Mouse (Mus musculus) spleen, postnatal 10 days (tissue): ENCODE data around the gene Dusp10.

Experiments used
- DNase-seq, 2 experiments: peaks; one replicate each; pipeline ENCODE4 v3.0.0; 2021 to 2022; ENCODE audit warnings: low spot score in 2 of 2

The Dusp10 gene

GRCm38 (mm10) chr1:184013106-184013505 is at the start of gene Dusp10:
Gene Dusp10, plus strand, starts transcription at chr1:184013302.
- no peak for DNase-seq

DNA sequence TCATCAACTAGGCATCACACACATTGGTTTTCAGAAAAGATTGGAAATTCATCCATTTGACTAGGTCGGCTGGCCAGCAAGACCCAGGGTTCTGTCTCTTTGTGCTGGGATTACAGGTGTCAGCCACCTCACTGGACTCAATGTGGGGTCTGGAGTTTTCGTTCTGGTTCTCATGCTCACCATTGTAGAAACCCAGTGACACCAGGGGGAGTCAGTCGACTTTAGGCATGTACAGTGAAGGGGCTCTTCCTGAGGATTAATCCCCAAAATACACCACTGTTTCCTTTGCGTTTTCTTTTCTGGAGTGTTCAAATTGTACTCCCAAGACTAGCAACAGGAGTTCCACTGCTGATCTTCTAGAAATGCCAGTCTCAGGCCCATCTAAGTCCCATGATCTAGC is 47.8 kb upstream of the Dusp10 start:
- no peak for DNase-seq

- DNase-seq = no peak
Observed at GRCm38 (mm10) chr1:183969265-183969664, 43.8 kb upstream of the Dusp10 start.

DNA sequence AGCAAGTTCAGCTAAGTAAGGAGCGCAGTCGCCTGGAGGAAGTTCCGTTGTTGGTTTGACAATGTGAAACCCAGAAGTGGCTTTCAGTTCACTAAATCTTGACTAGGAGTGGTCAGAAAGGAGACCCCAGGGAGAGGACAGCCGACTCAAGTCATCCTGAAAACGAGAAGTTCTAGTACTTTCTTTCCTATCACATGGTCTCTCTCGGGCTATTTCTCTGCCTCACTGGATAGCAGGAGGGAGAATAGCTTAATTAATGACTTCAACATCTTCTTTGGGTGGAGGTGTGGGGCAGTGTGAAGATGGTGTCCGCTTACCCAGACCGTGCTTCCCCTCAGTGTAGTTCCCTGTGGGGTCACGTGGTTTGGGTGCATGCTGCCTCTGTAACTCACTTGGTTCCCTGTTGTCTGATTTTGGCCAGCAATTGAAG is 33.3 kb upstream of the Dusp10 start:
- DNase-seq = peak; percentile 19 to 58

DNA sequence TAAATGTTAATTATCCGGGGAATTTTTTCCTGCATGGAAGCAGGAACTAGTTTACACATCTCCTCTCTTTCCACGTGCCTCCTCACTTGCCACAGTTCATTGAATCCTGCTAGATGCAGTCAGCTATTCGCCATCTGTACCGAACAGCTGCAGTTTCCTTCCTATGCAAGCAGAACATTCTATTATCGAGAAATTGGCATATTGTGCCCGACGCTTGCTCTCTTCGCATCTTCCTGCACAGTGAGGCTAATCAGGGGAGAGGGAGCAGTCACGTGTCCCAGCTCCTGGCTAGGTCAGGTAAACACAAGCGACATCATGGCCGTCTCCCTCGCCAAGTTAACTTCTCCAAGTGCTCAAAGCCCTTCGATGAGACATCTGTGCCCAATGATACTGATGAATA is 31.0 kb upstream of the Dusp10 start:
- DNase-seq = peak in 1 of 2 experiments; percentile 26

DNA sequence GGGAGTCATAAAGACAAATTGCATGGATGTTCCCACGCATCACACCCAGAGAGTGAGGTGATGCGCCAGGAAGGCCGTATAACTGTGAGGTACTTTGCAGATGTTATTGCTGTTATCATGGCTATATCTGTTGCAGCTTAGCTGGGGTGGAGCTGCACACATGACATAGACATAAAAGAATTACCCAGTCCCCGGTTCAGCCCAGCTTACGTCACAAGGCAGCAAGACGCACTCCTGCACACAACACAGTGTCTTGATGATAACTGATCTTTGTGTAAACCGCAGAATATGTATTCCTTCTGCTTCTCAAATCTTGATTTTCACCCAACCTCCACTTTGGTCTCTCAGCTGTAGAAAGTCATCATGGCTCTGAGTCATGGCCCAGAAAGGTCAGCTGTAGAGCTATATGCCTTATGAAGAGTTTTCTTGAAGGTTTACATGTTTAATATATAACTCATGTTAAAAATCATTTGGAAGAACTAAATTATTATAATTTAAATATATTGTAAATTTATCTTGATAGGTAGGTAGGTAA is 25.3 kb upstream of the Dusp10 start:
- no peak for DNase-seq

- DNase-seq = no peak
Observed at GRCm38 (mm10) chr1:183991921-183992320, 21.2 kb upstream of the Dusp10 start.

DNA sequence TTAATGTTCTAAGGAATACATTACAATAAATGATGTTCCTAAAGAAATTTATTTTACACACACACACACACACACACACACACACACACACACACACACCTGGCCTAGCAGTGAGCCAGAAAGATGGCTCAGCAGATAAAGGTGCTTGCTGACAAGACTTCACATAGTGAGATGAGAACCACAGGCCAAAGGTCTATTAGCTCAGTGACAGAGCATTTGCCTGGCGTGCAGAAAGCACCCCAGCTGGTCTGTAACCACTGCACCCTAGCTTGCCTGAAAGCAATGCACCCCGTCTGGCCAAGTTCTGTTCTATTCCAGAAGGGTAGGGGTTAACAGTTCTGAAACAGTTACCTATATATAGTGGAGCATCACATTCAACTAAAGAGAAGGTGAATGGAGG is 15.9 kb upstream of the Dusp10 start:
- DNase-seq = no peak

DNA sequence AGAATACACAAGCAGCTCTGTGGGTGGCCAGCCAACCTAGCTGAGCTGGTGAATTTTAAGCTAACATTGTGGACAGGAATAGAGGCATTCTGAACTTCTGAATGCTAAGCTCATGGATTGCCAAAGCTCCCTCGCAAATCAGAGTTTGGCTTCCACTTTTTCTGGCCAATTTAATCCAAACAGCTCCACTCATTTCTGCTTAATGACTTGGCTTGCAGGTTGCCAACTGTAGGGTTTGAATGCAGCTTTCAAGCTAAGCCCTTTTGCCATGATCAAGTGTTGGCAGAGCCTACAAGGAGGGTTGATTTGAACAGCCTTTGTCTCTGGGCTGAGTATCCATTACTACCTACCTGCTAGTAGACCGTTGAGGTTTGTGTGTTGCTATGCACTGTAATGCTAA is 10.6 kb upstream of the Dusp10 start:
- DNase-seq = no peak

DNA sequence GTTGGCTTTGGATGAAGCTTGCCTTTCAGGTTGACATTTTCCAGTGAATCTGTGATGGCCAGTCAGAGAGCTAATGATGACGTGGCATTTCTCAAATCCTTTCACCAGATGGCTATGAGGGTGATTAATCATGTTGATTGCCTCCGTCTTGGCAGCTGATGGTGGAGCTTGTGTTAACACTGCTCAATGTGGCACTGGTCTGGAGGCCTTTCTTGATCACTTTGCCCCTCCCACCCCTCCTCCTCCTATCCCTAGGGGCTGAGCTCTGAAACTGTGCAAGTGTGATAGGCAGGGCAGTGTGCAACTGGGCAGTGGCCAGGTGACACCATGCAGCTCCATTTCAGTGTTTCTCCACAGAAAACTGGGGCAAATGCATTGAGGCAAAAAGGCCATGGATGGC is 8.8 kb upstream of the Dusp10 start:
- no peak for DNase-seq

DNA sequence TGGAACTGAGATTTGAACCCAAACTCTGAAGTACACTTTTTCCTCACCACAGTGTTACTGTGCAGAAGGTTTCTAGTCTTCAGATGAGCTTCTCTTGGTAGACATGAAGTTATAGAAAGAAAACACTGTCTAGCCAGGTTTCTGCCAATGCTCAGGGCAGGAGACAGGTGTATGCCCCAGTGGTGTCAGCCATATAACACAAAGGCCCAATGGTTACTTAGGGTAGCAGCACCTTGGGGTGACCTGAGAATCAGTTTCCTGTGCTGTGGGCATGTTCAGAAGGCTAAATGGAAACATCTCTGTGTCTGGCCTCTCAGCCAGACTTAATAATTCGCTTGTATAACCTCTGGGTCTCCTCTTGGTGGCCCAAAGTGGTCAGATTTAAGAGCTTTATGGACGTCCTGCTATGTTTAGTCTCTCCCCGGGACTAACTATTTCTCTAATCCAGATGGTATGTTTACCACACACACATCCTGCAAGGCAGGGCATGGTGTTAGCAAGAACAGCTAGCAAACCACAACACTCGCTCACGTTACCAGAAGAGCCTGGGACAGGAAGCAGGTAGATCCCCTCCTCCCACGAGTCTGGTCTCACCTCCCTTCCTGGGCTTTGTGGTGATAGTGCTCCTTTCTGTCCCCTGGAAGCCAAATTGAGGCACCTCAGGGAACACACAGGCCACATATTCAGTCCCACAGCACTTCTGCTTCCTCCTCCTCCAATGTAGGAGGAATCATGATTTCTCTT is 7.6 kb upstream of the Dusp10 start:
- DNase-seq = peak in 1 of 2 experiments; percentile 37

DNA sequence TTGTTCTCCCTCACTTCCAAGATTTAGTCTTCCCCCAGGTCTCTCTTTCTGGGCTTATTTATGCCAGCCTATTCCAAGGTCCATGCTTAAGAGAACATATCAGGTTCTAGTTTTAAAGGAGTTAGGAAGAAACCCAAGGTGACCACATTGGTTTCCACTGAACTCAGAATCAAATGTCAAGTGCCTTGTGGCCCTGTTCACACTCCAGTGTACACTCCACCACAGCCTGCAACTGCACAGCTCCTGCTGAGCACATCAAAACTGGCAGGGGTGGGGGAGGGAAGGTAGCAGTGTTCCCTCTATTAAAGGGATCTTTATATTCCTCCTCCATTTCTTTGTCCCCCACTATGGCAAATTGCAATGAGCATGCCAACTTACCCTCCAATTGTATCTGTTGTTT is 7.0 kb upstream of the Dusp10 start:
- no peak for DNase-seq

GRCm38 (mm10) chr1:184011311-184011710 is 1.8 kb upstream of the Dusp10 start:
- DNase-seq = no peak

DNA sequence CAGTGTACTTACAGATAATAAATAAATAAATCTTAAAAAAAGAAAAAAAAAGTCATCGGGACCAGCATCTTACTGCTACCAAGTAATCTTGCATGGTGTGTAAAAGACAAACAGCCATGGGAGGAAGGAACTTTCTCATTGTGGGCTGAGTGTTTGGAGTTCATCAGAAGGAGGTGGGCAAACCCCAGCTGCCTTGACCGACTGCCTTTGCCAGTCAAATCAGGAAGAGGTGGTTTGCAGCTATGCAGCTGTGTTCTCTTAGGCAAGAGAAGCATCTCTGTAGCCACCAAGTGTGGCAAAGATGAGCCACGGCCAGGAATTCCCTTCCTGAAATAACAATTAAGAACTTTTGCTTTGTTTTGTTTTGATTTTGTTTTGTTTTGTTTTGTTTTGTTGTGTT is 989 bp downstream of the Dusp10 start:
- no peak for DNase-seq

DNA sequence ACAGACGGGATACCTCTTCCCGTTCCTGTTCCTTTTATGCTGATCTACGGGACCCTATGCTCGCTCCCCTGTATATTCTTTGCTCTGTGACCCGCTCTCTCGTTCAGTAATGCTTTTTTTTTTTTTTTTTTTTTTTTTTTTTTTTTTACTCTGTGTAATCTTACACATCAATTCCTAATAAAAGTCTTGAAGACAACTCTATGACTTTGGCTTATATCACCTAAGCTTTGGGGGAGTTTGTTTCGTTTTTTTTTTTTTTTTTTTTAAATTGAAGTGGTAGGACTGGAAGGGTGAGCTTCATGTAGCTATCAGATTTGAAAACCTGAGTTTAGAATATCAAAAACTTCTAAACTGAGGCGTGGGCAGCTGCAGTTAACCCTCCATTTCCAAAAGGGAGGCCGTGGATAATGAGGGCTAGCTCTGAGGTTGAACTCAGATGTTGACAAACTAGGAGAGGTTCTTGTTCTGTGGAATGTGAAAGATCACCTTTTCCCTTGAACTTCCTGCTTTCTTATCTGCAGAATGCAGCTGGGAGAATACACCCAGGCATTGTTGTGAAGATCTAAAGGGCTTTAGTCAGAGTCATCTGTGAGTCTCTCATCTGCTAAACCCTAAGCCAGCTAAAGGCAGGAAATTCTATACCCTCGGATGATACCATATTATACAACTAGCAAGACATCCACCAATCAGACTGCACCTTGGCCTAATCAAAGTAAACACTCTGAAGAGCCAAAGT is 3.1 kb downstream of the Dusp10 start:
- no peak for DNase-seq

- no peak for DNase-seq
Observed at GRCm38 (mm10) chr1:184017606-184018005, 4.5 kb downstream of the Dusp10 start.

DNA sequence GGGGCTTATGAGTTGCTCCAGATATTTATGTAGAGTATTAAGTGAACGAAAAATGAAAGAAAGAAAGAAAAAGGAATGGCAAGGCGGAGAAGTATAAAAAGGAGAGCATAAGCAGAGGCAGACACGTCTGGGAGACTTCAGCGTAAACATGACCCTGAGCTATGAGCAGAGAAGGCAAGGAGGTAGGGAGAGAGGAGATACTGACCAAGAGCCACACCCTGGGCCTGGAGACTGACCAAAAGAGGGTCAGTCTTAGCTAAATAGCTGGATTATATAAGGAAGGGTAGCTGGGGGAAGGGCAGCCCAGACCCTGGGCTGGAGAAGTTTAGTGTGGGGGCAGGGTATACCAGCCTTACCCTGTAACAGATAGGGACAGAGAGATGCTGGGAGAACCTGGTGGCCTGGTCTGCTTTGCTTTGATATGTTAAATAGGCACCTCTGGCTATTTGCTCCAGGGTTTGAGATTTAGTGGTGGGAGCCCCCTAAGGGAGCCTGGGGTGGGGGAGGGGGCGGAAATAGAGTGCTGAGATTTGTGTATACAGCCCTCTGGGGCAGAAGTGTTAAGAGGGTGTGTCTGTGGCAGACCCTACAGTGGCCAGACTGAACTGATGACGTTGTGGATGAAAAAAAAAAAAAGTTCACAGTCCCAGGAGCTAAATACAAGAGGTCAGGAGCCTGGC is 6.1 kb downstream of the Dusp10 start:
- no peak for DNase-seq

DNA sequence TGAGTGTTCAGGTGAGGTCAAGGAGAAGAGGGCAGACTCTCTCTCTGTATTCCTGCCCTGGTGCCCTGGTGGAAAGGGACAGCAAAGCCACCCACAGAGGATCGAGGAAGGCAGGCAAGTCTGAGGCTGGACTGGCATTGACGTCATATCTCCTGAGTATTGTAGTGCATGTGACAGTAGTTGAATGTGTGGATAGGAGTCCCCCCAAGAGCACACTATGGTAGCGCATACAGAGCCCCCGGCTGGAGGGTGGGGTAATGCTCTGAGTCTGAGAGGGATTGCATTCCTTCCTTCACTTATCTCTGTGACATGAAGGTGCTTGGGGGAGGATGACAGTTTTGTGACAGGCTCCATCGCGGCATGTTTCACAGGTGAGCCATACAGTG is 6.6 kb downstream of the Dusp10 start:
- DNase-seq = no peak

- no peak for DNase-seq
Observed at GRCm38 (mm10) chr1:184023971-184024370, 10.9 kb downstream of the Dusp10 start.

GRCm38 (mm10) chr1:184024631-184025030 is 11.5 kb downstream of the Dusp10 start:
- DNase-seq = no peak

GRCm38 (mm10) chr1:184025079-184025478 is 12.0 kb downstream of the Dusp10 start:
- no peak for DNase-seq

DNA sequence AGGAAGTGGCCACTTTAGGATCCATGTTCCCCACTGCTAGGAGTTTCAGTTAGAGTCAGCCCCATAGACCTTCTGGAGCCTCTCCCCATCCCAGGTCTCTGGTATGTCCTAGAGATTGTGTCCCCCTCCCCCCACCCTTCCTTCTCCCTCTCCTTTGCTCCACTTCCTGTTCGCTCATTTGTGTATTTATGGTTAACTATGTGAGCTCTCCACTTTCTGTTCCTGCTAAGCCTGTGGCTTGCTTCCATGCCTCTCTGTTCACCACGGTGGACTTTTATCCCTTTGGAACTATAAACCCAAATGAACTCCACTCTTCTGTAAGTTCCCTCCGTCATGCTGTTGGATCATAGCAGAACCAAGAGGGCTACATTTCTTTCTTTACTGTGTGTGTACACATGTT is 13.9 kb downstream of the Dusp10 start:
- no peak for DNase-seq
